Mouse (Mus musculus) ovary, postnatal 14 days (tissue): ENCODE data around the gene Olfr1056.
"Not testable (repeated sequence)": the region's sequence is repeated elsewhere in the genome, so short reads cannot be mapped to it uniquely, and the experiment has no call there.

Experiments
- DNase-seq: peaks from one replicate; pipeline ENCODE4 v3.0.0; 2022; ENCODE audit warnings: low spot score

Gene Olfr1056

DNA sequence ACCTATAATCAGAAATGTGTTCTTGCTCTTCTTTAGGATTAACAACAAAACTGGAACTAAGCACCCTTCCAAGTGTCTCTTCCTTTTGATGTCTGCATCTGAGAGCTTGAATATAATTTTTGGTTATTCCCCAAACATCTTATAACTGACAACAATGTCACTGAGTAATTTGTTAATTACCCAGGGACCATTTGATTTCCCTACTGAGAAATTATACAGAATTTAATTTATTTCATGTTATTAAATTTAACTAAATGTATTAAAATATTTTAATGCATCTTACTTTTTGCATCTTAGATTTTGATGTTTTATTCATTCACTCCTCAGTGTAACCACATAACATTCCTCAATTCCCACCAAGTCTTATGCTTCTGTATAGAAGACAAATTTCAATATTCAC, at the start of gene Olfr1056:
Gene Olfr1056 (minus strand): TSS at position 101 of the 400 bp plus-strand sequence.
- DNase-seq: no peak

DNA sequence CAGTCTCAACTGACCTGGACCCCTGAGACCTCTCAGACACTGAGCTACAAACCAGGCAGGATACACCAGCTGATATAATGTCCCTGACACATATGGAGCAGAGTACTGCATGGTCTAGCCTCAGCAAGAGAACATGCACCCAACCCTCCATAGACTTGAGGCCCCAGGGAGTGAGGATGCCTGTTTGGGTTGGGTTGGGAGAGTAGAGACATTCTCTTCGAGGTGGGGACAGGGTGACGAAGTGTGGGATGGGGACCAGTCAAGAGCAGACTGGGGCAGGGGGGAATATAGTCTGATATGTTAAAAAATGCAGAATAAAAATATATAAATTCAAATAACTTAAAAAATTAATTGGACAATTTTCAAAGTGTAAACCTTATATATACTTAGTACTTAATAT, 32.8 kb upstream of the Olfr1056 start:
- no peak for DNase-seq

DNA sequence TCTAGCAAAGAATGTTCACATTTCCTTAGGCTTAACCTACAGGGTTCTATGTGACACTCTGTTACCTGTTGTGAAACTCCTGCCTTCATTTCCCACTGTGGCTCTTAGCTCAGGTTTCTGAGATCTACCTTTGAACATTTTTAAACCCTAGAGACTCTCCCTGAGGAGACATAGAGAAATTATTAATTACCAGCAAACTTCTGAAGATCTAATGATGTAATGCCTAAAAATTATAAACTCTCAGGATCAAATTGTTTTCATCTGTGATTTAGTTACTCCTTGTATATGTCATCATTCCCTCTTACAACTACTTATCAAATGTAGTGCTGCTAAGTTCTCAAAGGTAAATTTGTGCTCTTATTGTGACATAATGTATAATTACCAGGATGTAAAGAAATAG, 26.2 kb upstream of the Olfr1056 start, which contains the start of gene Olfr1058:
Gene Olfr1058 (minus strand): TSS at position 101 of the 400 bp plus-strand sequence.
- not testable (repeated sequence) for DNase-seq

GRCm38 (mm10) chr2:86378293-86378692, 16.0 kb upstream of the Olfr1056 start, which contains the start of gene Olfr1057:
TSS of gene Olfr1057 (minus strand) at chr2:86378393.
- DNase-seq: no peak

DNA sequence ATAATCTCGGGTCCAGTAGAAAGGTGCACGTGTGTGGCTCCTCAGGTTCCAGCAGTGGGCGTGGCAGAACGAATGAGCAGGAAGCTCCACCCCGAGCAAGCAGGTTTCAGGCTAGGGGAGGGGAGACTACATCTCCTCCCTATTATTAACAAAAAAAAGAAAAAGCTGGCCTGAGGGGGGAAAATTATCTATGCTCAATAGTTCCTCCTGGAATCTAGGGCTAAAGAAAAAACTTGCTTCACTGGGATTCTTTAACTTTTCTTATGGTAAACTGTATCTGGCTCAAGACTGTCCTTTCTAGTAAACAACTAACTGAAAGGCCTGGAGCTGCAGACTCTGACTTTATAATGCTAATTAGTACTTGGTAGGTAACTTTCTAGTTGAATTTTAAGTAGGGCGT, 4.1 kb upstream of the Olfr1056 start:
- DNase-seq: not testable (repeated sequence)

DNA sequence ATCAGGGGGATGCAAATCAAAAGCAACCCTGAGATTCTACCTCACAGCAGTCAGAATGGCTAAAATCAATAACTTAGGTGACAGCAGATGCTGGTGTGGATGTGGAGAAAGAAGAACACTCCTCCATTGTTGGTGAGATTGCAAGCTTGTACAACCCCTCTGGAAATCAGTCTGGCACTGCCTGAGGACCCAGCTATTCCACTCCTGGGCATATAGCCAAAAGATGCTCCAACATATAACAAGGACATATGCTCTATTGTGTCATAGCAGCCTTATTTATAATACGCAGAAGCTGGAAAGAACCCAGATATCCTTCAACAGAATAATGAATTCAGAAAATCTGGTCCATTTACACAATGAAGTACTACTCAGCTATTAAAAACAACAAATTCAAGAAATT, 10.5 kb downstream of the Olfr1056 start:
- DNase-seq: not testable (repeated sequence)

- no peak for DNase-seq
Observed at GRCm38 (mm10) chr2:86350184-86350583, 12.1 kb downstream of the Olfr1056 start, which contains the start of gene Olfr1055. TSS of gene Olfr1055 (minus strand) at chr2:86350284.

DNA sequence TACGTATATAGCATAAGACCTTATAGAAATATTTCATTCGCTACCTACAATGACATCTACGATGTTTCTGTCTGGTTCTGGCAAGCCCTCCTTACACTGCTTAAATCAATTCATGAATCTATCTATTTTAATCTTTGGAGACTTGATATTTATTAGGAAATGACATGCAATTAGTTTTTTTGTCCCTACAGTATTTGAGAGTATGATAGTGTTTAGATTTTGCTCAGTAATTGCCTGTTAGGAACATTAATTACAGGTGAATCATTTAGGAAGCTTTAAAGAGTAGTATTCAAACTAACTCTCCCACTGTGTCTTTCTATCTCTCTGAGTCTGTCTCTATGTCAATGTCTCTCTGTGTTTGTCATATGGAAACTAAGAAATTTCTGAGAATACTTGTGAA, 26.9 kb downstream of the Olfr1056 start, which contains the start of gene Olfr1054:
Gene Olfr1054 (minus strand): TSS at position 101 of the 400 bp plus-strand sequence.
- no peak for DNase-seq

GRCm38 (mm10) chr2:86315184-86315583, 47.1 kb downstream of the Olfr1056 start, which contains the start of gene Olfr1053:
TSS of gene Olfr1053 (minus strand) at chr2:86315284.
- DNase-seq: no peak
